Mouse (Mus musculus): Measurements from ENCODE around the gene Rapgef3. TPM values are rescaled to one million over a fixed set of nuclear protein-coding genes. Genes with fewer than 3 reads are reported as not detected.
A peak's percentile ranks its signal among the peaks of the same experiment; 100 is the strongest.

Rapgef3 gene
- total RNA-seq, 2 experiments from 2014 or later, result 25.4 to 27.4 TPM

DNA sequence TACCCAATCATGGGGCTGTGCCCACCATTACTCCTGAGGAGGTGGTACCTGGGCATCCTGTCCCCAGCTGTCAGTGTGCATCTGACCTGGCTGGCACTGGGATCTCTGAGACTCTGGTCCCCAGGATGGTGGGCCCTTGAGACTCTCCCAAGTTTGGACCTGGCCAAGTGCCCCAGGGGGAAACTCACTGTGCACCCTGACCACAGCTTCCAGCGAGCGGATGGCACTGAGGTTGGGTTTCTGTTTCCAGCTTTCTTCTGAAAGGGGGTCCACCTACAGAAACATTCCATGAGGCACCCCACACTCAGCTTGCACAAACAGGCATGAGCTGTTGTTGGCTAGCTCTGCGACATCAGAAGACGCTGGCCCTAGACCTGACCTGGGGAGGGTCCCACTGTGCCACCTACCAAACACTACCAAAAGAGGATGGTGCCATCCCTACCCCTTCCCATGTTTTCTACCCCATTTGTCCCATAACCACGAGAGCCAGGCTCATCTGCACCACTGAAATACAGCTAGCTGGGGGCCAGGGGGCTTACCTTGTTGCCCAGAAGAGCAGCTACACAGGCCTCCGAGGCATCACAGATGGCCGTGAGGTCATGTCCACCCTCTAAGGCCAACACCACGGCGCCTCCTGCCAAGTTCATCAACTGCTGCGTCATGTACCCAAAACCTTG, 27.9 kb upstream of the Rapgef3 start:
- intact Hi-C loops (cut with DNase I), result no loop called here
- DNase-seq, result no peak

GRCm38 (mm10) chr15:97794268-97794667, 26.5 kb upstream of the Rapgef3 start:
- intact Hi-C loops (cut with DNase I), result no loop called here
- DNase-seq, result no peak

DNA sequence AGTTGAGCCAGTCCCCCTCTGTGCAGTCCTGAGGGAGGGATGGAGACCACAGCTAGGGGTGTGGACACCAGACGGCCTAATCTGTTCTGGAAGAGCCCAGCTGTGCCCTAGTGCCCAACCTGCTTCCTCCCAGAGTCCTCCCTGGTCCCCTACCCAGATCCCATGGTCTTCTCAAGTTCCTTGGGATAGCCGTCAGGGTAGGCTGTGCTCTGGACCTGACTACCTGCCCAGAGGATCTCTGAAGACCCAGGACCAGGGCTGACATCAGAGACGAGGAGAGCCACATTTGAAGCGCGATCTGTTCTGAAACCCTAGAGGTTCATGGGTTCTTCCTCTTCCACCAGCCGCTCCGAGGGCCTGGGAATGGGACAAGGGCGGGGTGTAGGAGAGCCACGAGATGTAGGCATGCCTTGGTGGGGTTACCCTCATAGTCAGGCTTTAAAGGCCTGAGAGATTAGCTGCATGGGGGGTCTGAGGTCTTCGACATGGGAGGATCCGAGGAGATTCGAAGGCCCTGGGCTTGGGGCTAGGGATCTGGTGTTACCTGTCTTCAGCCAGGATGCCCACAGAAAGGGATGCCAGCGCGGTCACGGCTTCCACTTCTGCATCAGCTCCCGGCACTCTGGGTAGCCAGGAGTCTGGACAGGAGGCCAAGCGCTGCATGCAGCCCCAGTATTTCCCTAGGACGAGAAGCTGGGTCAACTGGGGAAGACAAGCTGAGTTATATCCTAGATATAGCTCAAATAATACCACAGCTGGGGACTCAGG, 25.8 kb upstream of the Rapgef3 start:
- intact Hi-C loops (cut with DNase I), result no loop called here

GRCm38 (mm10) chr15:97791126-97791700, 23.4 kb upstream of the Rapgef3 start:
- intact Hi-C loops (cut with DNase I), result loop anchor here (2.0 kb wide), 1 partner anchor 58 kb away; no protein-coding TSS in a partner anchor
- DNase-seq, result no peak

More for the DNA sequence above, 25.8 kb upstream of the Rapgef3 start:
- no peak for DNase-seq

DNA sequence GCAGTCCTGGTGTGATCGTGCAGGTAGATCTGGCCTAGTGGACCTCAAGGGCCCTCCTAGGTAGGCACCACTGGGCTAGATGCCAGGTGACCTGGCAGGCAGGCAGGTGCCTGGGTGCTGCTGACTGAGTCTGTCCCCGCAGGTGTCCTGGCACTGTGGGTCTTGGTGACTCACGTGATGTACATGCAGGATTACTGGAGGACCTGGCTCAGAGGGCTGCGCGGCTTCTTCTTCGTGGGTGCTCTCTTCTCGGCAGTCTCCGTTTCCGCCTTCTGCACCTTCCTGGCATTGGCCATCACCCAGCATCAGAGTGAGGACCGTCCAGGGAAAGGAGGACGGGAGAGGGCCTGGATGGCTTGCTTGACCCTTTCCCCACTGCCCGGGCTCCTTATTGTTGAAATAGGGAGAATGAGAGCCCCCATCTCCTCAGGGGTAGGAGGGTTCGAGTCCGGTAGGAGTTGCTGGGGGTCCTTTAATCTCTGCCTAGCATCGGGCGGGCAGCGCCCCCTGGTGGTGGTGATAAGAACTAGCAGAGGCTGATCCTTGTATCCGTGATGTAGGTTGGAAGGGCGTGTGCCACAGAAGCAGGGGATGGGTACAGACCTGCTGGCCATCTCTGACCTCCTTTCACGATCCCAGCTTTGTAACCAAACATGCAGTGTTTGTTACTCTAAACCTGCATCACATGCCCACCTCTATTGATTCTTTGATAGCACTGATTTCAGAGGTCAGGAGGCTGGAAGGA, 22.2 kb upstream of the Rapgef3 start:
- intact Hi-C loops (cut with DNase I), result loop anchor here (2.0 kb wide), 1 partner anchor 59 kb away; no protein-coding TSS in a partner anchor
- DNase-seq, result peak; percentile 60 to 66

GRCm38 (mm10) chr15:97788821-97789220, 21.0 kb upstream of the Rapgef3 start:
- peak in 1 of 2 experiments; percentile 28 for DNase-seq
- intact Hi-C loops (cut with DNase I), result no loop called here

DNA sequence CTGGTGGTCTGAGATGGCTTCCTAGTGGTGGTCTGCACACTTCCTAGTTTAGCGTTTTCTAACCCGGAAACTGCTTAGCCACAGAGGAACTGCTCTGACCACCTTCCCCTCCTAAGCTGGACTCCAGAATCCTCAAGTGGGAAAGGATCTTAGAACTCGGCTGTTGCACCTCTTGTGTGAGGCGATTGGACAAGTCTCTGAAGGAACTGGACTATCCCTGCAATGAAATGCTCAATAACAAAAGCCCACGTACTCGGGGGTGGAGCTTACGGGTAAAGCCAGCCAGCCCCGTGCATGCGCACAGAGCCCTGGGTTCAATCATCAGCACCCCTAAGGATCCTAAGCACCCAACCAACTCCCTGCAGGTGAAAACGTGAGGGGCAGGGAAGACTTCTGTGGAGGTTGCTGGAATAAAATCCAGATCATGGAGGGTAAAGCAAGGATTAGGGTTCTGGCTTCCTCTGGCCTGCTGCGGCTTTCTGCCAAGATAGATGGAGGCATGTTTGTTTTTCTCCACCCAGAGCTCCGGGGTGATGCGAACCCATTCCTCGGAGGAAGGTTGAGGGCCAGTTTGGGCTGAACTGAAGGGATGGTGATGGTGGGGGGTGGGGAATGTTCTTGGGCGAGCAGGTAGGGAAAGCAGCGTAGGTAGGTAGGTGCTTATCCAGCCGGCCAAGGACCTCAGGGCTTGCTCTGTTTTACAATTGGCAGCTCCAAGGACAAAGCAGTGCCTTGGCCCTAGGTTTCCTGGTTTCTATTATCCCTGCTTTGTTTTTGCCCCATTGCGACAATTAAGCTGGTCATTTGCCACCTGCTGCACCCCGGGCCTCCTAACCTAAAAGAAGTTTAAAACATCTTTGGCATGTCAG, 20.3 kb upstream of the Rapgef3 start:
- DNase-seq, result no peak
- intact Hi-C loops (cut with DNase I), result no loop called here

GRCm38 (mm10) chr15:97787148-97787798, 19.5 kb upstream of the Rapgef3 start:
- no peak for DNase-seq
- intact Hi-C loops (cut with DNase I), result no loop called here

DNA sequence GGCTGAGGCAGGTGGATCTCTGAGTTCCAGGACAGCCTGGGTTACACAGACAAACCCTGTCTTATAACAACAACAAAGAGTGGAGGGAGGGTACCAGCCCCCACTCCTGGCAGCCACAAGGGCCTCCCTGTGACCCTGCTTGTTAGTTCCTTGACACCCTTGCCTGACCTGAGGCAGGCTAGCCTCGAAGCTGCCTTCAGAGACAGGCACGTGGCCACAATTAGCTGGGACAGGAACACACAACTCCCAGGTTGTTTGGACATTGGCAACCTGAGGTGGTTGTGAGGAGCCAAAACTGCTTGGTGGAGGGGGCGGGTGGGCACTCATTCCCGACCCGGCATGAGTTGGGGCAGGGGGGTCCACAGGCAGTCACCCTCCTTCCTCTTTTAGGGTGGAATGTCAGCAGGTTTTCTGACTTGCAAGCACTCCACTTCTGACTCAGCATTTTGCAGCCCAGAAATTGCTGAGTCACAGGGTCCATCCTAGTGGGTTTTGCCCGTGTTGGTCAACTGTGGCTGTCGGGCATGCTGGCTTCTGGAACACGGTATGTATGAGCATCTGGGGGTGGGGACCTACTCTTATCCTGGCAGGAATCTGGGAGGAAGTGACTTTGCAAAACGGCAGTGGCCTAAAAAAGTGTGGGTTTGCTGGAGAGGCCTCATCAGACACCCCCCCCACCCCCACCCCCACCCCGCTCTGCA, 18.8 kb upstream of the Rapgef3 start:
- DNase-seq, result no peak
- intact Hi-C loops (cut with DNase I), result no loop called here

DNA sequence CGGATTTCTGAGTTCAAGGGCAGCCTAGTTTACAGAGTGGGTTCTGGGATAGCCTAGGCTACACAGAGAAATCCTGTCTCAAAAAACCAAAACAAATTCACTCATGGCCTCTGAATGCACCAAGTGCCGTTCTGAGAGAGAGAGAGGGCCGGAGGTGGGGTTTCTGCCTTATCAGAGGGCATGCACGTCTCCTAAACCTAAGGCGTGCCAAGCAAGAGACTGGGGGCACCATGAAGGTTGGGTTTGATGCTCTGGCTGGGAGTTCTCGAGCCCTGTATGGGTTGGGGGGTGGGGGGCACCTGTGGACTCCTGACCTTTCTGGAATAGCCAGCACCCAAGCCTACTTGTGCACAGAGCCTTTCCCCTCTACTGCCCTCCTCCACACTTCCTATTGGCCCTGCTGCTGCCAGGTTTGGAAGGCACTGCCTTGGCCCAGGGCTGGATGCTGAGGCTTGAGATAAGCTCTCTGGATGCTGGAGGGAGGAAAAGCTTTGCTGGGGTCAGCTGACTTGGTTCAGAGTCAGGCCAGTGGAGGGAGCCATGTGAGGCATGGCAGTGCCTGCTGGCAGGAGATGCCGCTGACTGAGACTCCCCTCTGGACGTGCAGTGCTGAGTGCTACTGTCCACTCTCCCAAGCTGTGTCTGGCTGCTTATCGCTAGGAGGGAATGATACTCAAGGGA, 18.1 kb upstream of the Rapgef3 start:
- DNase-seq, result peak; percentile 42 to 45
- intact Hi-C loops (cut with DNase I), result no loop called here

GRCm38 (mm10) chr15:97784561-97785161, 16.9 kb upstream of the Rapgef3 start:
- DNase-seq, result no peak
- intact Hi-C loops (cut with DNase I), result loop anchor here (1.0 to 5.0 kb wide), 3 partner anchors 66 to 1087 kb away; partner anchors contain the start of genes Slc38a2 and Tmem106c

GRCm38 (mm10) chr15:97784092-97784559, 16.4 kb upstream of the Rapgef3 start:
- intact Hi-C loops (cut with DNase I), result loop anchor here (1.0 to 5.0 kb wide), 3 partner anchors 66 to 1087 kb away; partner anchors contain the start of genes Slc38a2 and Tmem106c
- DNase-seq, result peak; percentile 90

DNA sequence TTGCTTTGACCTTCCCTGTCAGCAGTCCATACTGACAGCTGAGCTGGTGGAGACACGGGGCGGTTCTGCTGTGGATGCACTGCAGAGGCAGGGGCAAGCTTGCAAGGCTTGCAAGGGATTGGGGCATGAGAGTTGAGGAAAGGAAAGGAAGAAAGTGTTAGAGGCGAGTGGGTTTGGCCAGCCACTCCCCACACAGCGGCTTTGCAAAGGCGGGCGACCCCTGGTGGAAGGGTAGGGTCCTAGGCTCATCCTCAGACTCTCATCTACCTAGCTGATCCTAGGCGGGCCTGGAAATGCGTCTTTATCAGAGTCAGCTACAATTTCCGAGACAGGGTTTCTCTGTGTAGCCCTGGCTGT, 15.0 kb upstream of the Rapgef3 start:
- DNase-seq, result peak; percentile 82
- intact Hi-C loops (cut with DNase I), result loop anchor here (2.0 to 5.0 kb wide), 3 partner anchors 116 to 1085 kb away; partner anchors contain the start of genes Slc38a2 and Tmem106c

DNA sequence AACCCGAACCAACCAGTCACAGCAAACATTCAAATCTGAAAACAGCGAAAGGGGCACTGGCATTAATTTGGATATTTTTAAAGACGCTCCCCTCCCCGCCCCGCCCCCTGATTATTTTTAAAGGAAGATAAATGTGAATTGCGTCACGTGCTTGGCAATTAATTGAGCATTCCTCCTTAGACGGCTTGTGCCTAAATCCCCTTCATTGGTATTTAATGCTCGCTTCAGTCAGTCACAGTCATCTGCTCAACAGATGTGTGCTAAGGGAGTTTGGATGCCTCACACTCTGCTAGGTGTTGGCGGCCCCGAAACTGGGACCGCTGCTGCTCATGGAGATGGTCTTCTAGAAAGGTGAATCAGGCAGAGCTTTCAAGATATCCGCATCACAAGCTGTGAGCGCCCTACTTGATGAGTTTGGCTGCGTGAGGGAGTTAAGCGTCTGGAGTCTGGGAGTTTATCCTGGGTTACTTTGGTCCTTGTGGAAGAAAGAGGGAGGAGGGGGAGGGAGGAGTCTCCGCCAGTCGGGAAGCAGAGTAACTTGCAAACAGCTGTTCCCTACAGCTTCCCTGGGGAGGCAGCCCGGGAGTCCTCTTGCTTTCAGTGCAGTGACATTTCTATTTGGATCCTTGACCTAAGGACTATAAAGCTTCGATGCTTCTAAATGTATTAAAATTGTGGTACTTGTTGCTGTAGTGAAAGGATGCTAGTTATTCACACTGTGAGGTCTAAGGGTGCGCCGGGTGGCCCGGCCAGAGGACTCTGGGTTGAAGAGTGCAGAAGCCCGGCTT, 14.4 kb upstream of the Rapgef3 start:
- peak; percentile 47 to 58 for DNase-seq

DNA sequence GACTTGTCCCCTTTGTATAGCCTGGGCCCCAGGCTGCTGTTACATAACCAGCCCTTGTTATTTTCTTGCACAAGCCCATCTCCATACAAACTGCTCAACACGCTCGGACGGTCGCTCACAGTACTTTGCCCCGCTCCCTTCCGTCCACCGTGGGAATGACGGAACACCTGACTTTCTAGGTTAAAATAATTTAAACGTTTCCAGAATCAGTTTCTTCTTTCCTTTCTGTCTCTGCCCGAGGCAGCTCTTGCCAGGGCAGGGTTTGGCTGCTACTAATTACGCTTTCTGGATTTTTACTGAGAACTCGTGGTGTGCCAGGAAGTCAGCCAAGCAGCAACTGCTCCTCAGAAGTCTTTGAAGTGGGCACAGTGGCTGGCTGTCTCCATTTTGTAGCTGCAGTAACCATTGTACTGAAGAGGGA, 12.8 kb upstream of the Rapgef3 start:
- DNase-seq, result no peak
- intact Hi-C loops (cut with DNase I), result loop anchor here (5.0 kb wide), 2 partner anchors 182 to 1083 kb away; partner anchors contain the start of genes Slc38a2 and Tmem106c

More for the DNA sequence above, 14.4 kb upstream of the Rapgef3 start:
- intact Hi-C loops (cut with DNase I), result loop anchor here (2.0 to 5.0 kb wide), 3 partner anchors 115 to 1085 kb away; partner anchors contain the start of genes Slc38a2 and Tmem106c

GRCm38 (mm10) chr15:97779576-97779975, 11.8 kb upstream of the Rapgef3 start:
- intact Hi-C loops (cut with DNase I), result no loop called here
- no peak for DNase-seq

Data from heart, postnatal 36 days (tissue).